Mouse (Mus musculus) bone marrow, adult 2 months (tissue): ENCODE measurements around the gene Coasy.

Experiments used
- CTCF ChIP-seq: fragments of 200-500 bp; IDR thresholded peaks from 2 replicates; pipeline ENCODE4 v1.5.1; 2011; ENCODE audit warnings: low read length, control low read depth; ENCODE audit not compliant: control insufficient read depth, insufficient read depth
- POLR2A ChIP-seq: fragments of 200-500 bp; IDR thresholded peaks from 2 replicates; pipeline ENCODE4 v1.6.1; 2011; ENCODE audit warnings: low read depth, mild to moderate bottlenecking, control low read depth, low read length, borderline replicate concordance; ENCODE audit not compliant: control insufficient read depth

DNA sequence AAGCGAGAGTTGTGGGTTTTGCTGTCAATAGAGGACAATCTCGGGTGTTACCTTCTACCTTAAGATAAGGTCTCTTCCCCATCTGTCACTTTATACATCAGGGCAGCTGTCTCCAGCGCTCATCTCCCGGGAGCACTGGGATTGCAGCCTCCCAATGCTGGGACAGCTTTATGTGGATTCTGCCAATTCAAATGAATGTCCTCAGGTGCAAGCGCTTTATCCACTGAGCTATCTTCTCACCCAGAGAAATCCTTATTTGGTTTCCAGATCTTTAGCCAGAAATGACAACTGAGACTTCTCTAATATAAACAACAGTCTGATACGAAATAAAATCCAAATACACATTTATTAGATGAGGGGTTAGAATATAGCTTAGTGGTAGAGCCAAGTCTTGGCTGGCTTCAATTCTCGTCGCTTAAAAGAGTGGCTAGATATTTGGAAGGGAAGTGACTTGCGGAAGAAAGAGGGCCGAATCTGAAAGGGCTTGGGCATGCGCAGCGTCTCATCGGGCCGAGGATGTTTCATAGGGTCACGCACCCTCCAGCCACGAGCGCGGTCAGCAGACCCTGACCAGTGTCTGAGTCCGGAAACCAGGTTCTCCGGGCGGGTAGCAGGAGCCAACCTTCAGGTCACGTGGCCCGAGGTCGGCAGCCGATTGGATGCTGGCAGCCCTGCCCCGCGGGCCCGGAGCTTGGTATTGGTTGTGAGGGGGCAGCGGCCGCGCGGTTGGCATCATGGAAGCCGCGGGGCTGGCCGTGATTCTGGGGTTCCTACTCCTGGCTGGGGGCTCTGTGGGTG is 12.8 kb upstream of the Coasy start, which contains the start of gene Naglu:
- TF ChIP-seq CTCF (no peak), POLR2A (peak; percentile 58; the same call in 1 of the 2 replicates)
